Mouse (Mus musculus) mouse trophoblast stem cell (cell line): ENCODE data around the gene Agmat.

Experiments used
- in situ Hi-C, 2 experiments: fragments of 300-500 bp; cut with MseI, MboI; formaldehyde crosslinking; loops; 2 replicates in 1 of 2; 3 replicates in 1 of 2; pipeline ENCODE4 v1.15.1; 2025

Agmat gene

GRCm38 (mm10) chr4:141735206-141735560, 11.3 kb upstream of the Agmat start:
- in situ Hi-C loops = no loop called here

- in situ Hi-C loops = no loop called here
These were observed 9.6 kb upstream of the Agmat start for GRCm38 (mm10) chr4:141736856-141737255.

- in situ Hi-C loops = no loop called here
These were observed 8.5 kb upstream of the Agmat start for GRCm38 (mm10) chr4:141738015-141738414.

GRCm38 (mm10) chr4:141741856-141742255, 4.6 kb upstream of the Agmat start:
- in situ Hi-C loops = no loop called here

- in situ Hi-C loops = no loop called here
These were observed 4.1 kb upstream of the Agmat start for GRCm38 (mm10) chr4:141742381-141742780.

GRCm38 (mm10) chr4:141749557-141749956, 3.1 kb downstream of the Agmat start:
- in situ Hi-C loops = no loop called here

GRCm38 (mm10) chr4:141750826-141751225, 4.4 kb downstream of the Agmat start:
- in situ Hi-C loops = no loop called here

- in situ Hi-C loops = no loop called here
These were observed 5.1 kb downstream of the Agmat start for GRCm38 (mm10) chr4:141751419-141752075.

GRCm38 (mm10) chr4:141752076-141752421, 5.6 kb downstream of the Agmat start:
- in situ Hi-C loops = no loop called here

- in situ Hi-C loops = no loop called here
These were observed 9.0 kb downstream of the Agmat start for GRCm38 (mm10) chr4:141755375-141755930.

GRCm38 (mm10) chr4:141757124-141757523, 10.7 kb downstream of the Agmat start:
- in situ Hi-C loops = no loop called here

- in situ Hi-C loops = no loop called here
These were observed 12.5 kb downstream of the Agmat start for GRCm38 (mm10) chr4:141758874-141759542.

GRCm38 (mm10) chr4:141760942-141761341, 14.5 kb downstream of the Agmat start:
- in situ Hi-C loops = no loop called here

GRCm38 (mm10) chr4:141762102-141762598, 15.7 kb downstream of the Agmat start:
- in situ Hi-C loops = no loop called here

- in situ Hi-C loops = no loop called here
These were observed 17.0 kb downstream of the Agmat start for GRCm38 (mm10) chr4:141763476-141763875.

GRCm38 (mm10) chr4:141765008-141765407, 18.5 kb downstream of the Agmat start:
- in situ Hi-C loops = no loop called here

GRCm38 (mm10) chr4:141766316-141766667, 19.8 kb downstream of the Agmat start:
- in situ Hi-C loops = no loop called here

- in situ Hi-C loops = no loop called here
These were observed 20.3 kb downstream of the Agmat start for GRCm38 (mm10) chr4:141766668-141767352.

GRCm38 (mm10) chr4:141767353-141768036, 21.0 kb downstream of the Agmat start:
- in situ Hi-C loops = no loop called here

GRCm38 (mm10) chr4:141769501-141770160, 23.2 kb downstream of the Agmat start:
- in situ Hi-C loops = no loop called here

GRCm38 (mm10) chr4:141771823-141772222, 25.4 kb downstream of the Agmat start:
- in situ Hi-C loops = no loop called here
